Mouse (Mus musculus) small intestine, adult 2 months (tissue): Measurements from ENCODE around the gene C2cd4c. TPM values are rescaled to one million over a fixed set of nuclear protein-coding genes. Genes with fewer than 3 reads are reported as not detected.
A peak's percentile ranks its signal among the peaks of the same experiment; 100 is the strongest.

Source experiments
- H3K27ac ChIP-seq: fragments of 200-500 bp; 2 replicates; pipeline ENCODE4 v1.5.1; 2012; ENCODE audit warnings: low read depth, low read length, control low read depth, inconsistent platforms; ENCODE audit not compliant: insufficient read depth
- H3K27me3 ChIP-seq: fragments of 200-500 bp; 2 replicates; pipeline ENCODE4 v1.6.1; 2012; ENCODE audit warnings: mild to moderate bottlenecking, moderate library complexity, low read length, inconsistent platforms; ENCODE audit not compliant: control insufficient read depth, insufficient read depth
- H3K36me3 ChIP-seq: fragments of 200-500 bp; 2 replicates; pipeline ENCODE4 v1.6.1; 2012; ENCODE audit warnings: mild to moderate bottlenecking, low read length, control low read depth, inconsistent platforms; ENCODE audit not compliant: control insufficient read depth, insufficient read depth
- H3K4me1 ChIP-seq: fragments of 200-500 bp; 2 replicates; pipeline ENCODE4 v1.6.1; 2012; ENCODE audit warnings: low read length, inconsistent platforms, mixed read lengths; ENCODE audit not compliant: control insufficient read depth, insufficient read depth, insufficient read length
- H3K4me3 ChIP-seq: fragments of 200-500 bp; 2 replicates; pipeline ENCODE4 v1.5.1; 2012; ENCODE audit warnings: low read depth, mild to moderate bottlenecking, control low read depth, inconsistent platforms, low read length, moderate library complexity
- CTCF ChIP-seq: fragments of 200-500 bp; IDR thresholded peaks from 2 replicates; pipeline ENCODE4 v1.5.1; 2012; ENCODE audit warnings: low read depth, mild to moderate bottlenecking, control low read depth, inconsistent platforms, low read length, moderate library complexity, mixed read lengths; ENCODE audit not compliant: insufficient replicate concordance, insufficient read length; ENCODE audit errors: extremely low read depth
- POLR2A ChIP-seq: fragments of 200-500 bp; IDR thresholded peaks from 2 replicates; pipeline ENCODE4 v1.6.1; 2012; ENCODE audit warnings: low read depth, mild to moderate bottlenecking, control low read depth, inconsistent platforms, low read length, moderate library complexity
- WGBS: fragments of 180-500 bp; shearing (Covaris S2); methylation state at CpG from one replicate; pipeline ENCODE4 v1.1.7; 2018; 5-methylcytosine and 5-hydroxymethylcytosine counted together
- polyA plus RNA-seq: library from polyadenylated mRNA; depleted of rRNA; stranded (reverse); fragments of >200 nt; gene quantifications from 2 replicates; pipeline ENCODE4 v1.2.3, GENCODE M21; 2012; rRNA removed

C2cd4c gene
- polyA plus RNA-seq, result 0.89 and 1.0 TPM in 2 replicates

- Histone ChIP-seq H3K4me1 (peaks cover 6% of the 10 kb centered on the region; the same call in 1 of the 2 replicates), H3K27ac (no peak within 1 kb of the TSS), H3K4me3 (peak within 1 kb of the TSS; percentile 63), H3K27me3 (peaks cover 14% of the 10 kb centered on the region), H3K36me3 (no peaks in the 10 kb centered on the region)
- no peak for TF ChIP-seq POLR2A
- TF ChIP-seq CTCF, result no peak
- 2% methylated on average over 59 of the region's 60 CpGs for WGBS
Measured at GRCm38 (mm10) chr10:79613578-79614304, at the start of gene C2cd4c. TSS of gene C2cd4c (minus strand) at chr10:79614025.

GRCm38 (mm10) chr10:79661861-79662260, 48.0 kb upstream of the C2cd4c start:
- no peak for TF ChIP-seq POLR2A
- no peak for TF ChIP-seq CTCF
- H3K4me3 ChIP-seq, result no peak overlapping the region
- no peaks in the 10 kb centered on the region for H3K4me1 ChIP-seq
- H3K27ac ChIP-seq, result no peak overlapping the region
- H3K27me3 ChIP-seq, result no peaks in the 10 kb centered on the region
- H3K36me3 ChIP-seq, result no peaks in the 10 kb centered on the region
- 32% methylated on average over 3 of the region's 3 CpGs for WGBS

- Histone ChIP-seq H3K4me1 (no peaks in the 10 kb centered on the region), H3K27me3 (no peaks in the 10 kb centered on the region), H3K36me3 (no peaks in the 10 kb centered on the region), H3K4me3 (no peak overlapping the region), H3K27ac (no peak overlapping the region)
- WGBS, result 84% methylated on average over 2 of the region's 2 CpGs
- TF ChIP-seq POLR2A (no peak), CTCF (no peak)
Measured at GRCm38 (mm10) chr10:79660298-79660697, 46.5 kb upstream of the C2cd4c start.

GRCm38 (mm10) chr10:79658829-79659228, 45.0 kb upstream of the C2cd4c start:
- Histone ChIP-seq H3K27ac (no peak overlapping the region), H3K4me3 (no peak overlapping the region), H3K4me1 (no peaks in the 10 kb centered on the region), H3K27me3 (no peaks in the 10 kb centered on the region), H3K36me3 (no peaks in the 10 kb centered on the region)
- 18% methylated on average over 4 of the region's 4 CpGs for WGBS
- TF ChIP-seq CTCF, result no peak
- no peak for TF ChIP-seq POLR2A

GRCm38 (mm10) chr10:79654946-79655395, 41.1 kb upstream of the C2cd4c start:
- H3K27me3 ChIP-seq, result no peaks in the 10 kb centered on the region
- H3K4me3 ChIP-seq, result no peak overlapping the region
- H3K27ac ChIP-seq, result no peak overlapping the region
- TF ChIP-seq CTCF (no peak), POLR2A (no peak)
- 3% methylated on average over 1 of the region's 1 CpGs for WGBS
- no peaks in the 10 kb centered on the region for H3K36me3 ChIP-seq
- no peaks in the 10 kb centered on the region for H3K4me1 ChIP-seq

GRCm38 (mm10) chr10:79652789-79653188, 39.0 kb upstream of the C2cd4c start:
- 67% methylated on average over 7 of the region's 7 CpGs for WGBS
- Histone ChIP-seq H3K36me3 (no peaks in the 10 kb centered on the region), H3K27me3 (no peaks in the 10 kb centered on the region), H3K4me1 (no peaks in the 10 kb centered on the region), H3K4me3 (no peak overlapping the region), H3K27ac (no peak overlapping the region)
- TF ChIP-seq CTCF (no peak), POLR2A (no peak)

- H3K4me3 ChIP-seq, result no peak overlapping the region
- TF ChIP-seq POLR2A (no peak), CTCF (peak; percentile 89; the same call in 1 of the 2 replicates)
- no peaks in the 10 kb centered on the region for H3K36me3 ChIP-seq
- no peaks in the 10 kb centered on the region for H3K27me3 ChIP-seq
- WGBS, result 27% methylated on average over 7 of the region's 7 CpGs
- H3K4me1 ChIP-seq, result no peaks in the 10 kb centered on the region
- no peak overlapping the region for H3K27ac ChIP-seq
Measured at GRCm38 (mm10) chr10:79649070-79649751, 35.4 kb upstream of the C2cd4c start.
